Mouse (Mus musculus) lung, postnatal 25 days (tissue): ENCODE results near the gene Crat.

Source experiments
- DNase-seq: peaks from one replicate; pipeline ENCODE4 v3.0.0; 2022; ENCODE audit warnings: low spot score

The Crat gene

GRCm38 (mm10) chr2:30415157-30415935 lies at the start of gene Crat:
Gene Crat (minus strand): TSS chr2:30415813.
- peak; percentile 96 for DNase-seq

GRCm38 (mm10) chr2:30464411-30464810 lies 48.8 kb upstream of the Crat start:
- DNase-seq, result no peak

- DNase-seq, result peak; percentile 90
These were observed 48.3 kb upstream of the Crat start for GRCm38 (mm10) chr2:30463904-30464330.

- DNase-seq, result peak; percentile 77
These were observed 47.7 kb upstream of the Crat start for GRCm38 (mm10) chr2:30463341-30463761.

GRCm38 (mm10) chr2:30459241-30459640 lies 43.6 kb upstream of the Crat start:
- DNase-seq, result no peak

- DNase-seq, result no peak
These were observed 42.7 kb upstream of the Crat start for GRCm38 (mm10) chr2:30458349-30458748.

- DNase-seq, result no peak
These were observed 40.7 kb upstream of the Crat start for GRCm38 (mm10) chr2:30456104-30456980.

- no peak for DNase-seq
These were observed 39.0 kb upstream of the Crat start for GRCm38 (mm10) chr2:30454587-30454986.

- no peak for DNase-seq
These were observed 38.0 kb upstream of the Crat start for GRCm38 (mm10) chr2:30453570-30453969.

- DNase-seq, result no peak
These were observed 35.9 kb upstream of the Crat start for GRCm38 (mm10) chr2:30451525-30451924.

- DNase-seq, result no peak
These were observed 34.9 kb upstream of the Crat start for GRCm38 (mm10) chr2:30450530-30450929.

GRCm38 (mm10) chr2:30448371-30448770 lies 32.8 kb upstream of the Crat start:
- no peak for DNase-seq

- peak; percentile 74 for DNase-seq
These were observed 31.5 kb upstream of the Crat start for GRCm38 (mm10) chr2:30446891-30447826.

GRCm38 (mm10) chr2:30445312-30445711 lies 29.7 kb upstream of the Crat start:
- no peak for DNase-seq

- DNase-seq, result no peak
These were observed 28.8 kb upstream of the Crat start for GRCm38 (mm10) chr2:30444450-30444849.

GRCm38 (mm10) chr2:30444006-30444405 lies 28.4 kb upstream of the Crat start:
- DNase-seq, result no peak

GRCm38 (mm10) chr2:30443281-30443680 lies 27.7 kb upstream of the Crat start:
- no peak for DNase-seq

GRCm38 (mm10) chr2:30442498-30442890 lies 26.9 kb upstream of the Crat start:
- DNase-seq, result no peak

GRCm38 (mm10) chr2:30441518-30442497 lies 26.2 kb upstream of the Crat start:
- peak; percentile 89 for DNase-seq

GRCm38 (mm10) chr2:30440701-30441517 lies 25.3 kb upstream of the Crat start:
- DNase-seq, result peak; percentile 89
